Comparison of ENCODE assay signal across 8 mouse cellular contexts in the genomic region with DNA sequence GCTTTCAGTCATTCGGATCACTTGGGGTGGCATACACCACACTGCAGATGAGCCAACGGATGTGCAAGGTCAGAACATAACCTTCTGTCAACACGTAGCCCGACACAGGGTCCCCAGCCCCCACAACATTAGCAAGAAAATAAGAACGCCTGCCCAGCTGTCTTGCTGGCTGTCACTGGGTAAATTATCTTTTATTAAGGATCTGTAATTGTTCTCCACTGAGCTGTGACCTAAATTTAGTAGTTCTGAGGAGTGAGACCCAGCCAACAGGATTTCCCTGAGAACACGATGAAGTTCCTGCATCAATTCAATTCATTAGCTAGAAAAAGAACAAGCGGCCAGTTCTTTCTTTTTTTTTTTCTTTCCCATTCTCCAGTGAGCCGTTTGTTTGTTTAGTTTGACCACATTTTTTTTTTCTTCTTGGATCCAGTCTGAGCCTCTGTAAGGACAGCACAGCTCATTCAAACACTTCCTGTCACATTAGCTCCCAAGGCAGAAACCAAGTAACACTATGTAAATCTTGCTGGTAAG.
DNase-seq lines count a peak whose midpoint lies in the region; ATAC-seq and TF ChIP-seq lines count a peak whose summit lies in the region.

No protein-coding gene starts in this region.

- no peak for TF ChIP-seq POLR2A in heart, adult 2 months (IDR thresholded peaks at IDR 0.05; ENCODE audit: insufficient read depth, low read depth, low read length)

- no peaks in the 10 kb centered on the region for H3K79me2 ChIP-seq in heart, adult 2 months (replicated peaks; ENCODE audit: control insufficient read depth, insufficient read depth, low read length)

- H3K4me1 ChIP-seq in heart, adult 2 months (ENCODE audit: control insufficient read depth, insufficient read depth, low read length): peaks cover 11% of the 10 kb centered on the region
- H3K4me1 ChIP-seq in lung, embryonic 16.5 days (replicated peaks; ENCODE audit: control insufficient read depth, insufficient read depth, low read length): peaks cover 10% of the 10 kb centered on the region
- no peaks in the 10 kb centered on the region for H3K4me1 ChIP-seq in stomach, postnatal 0 days (replicated peaks; ENCODE audit: control insufficient read depth, insufficient read depth)

- H3K36me3 ChIP-seq in heart, adult 2 months (ENCODE audit: control insufficient read depth, insufficient read depth, low read length): peaks cover 8% of the 10 kb centered on the region; the same call in 1 of the 2 replicates
- H3K36me3 ChIP-seq in lung, embryonic 16.5 days (ENCODE audit: control insufficient read depth, insufficient read depth, low read length): no peaks in the 10 kb centered on the region
- H3K36me3 ChIP-seq in stomach, postnatal 0 days (ENCODE audit: control insufficient read depth, insufficient read depth, low read length): no peaks in the 10 kb centered on the region

- DNase-seq in 3134 (ENCODE audit: extremely low read depth, insufficient read length, low spot score): peak; percentile 11
- peak; percentile 63 for DNase-seq in adrenal gland, postnatal 14 days
- DNase-seq in heart, adult 2 months: peak; percentile 33 to 40
- peak; percentile 25 for DNase-seq in kidney, adult 18-20 months
- peak; percentile 12 for DNase-seq in stomach, postnatal 0 days (ENCODE audit: low spot score)
- no peak for DNase-seq in natural killer cell, adult 2 months (ENCODE audit: low spot score in 2 of 2)
- DNase-seq in T-cell, adult 2 months (ENCODE audit: low spot score): no peak

- TF ChIP-seq EP300 in heart, adult 2 months (IDR thresholded peaks at IDR 0.05; ENCODE audit: insufficient read depth, low read depth, low read length): no peak
- no peak for TF ChIP-seq EP300 in stomach, postnatal 0 days (optimal IDR thresholded peaks at IDR 0.05)

- no peak overlapping the region for H3K4me3 ChIP-seq in heart, adult 2 months
- no peak overlapping the region for H3K4me3 ChIP-seq in lung, embryonic 16.5 days (ENCODE audit: low read length)
- no peak overlapping the region for H3K4me3 ChIP-seq in stomach, postnatal 0 days (ENCODE audit: low read depth, low read length)

- intact Hi-C loops in heart, adult 2 months (cut with DNase I): loop anchor here (5.0 to 10.0 kb wide), 5 partner anchors 42 to 391 kb away; no protein-coding TSS in a partner anchor

- H3K9me3 ChIP-seq in lung, embryonic 16.5 days (ENCODE audit: control insufficient read depth, low read length): no peaks in the 10 kb centered on the region
- no peaks in the 10 kb centered on the region for H3K9me3 ChIP-seq in stomach, postnatal 0 days (ENCODE audit: control insufficient read depth, low read length)

- ATAC-seq in lung, embryonic 16.5 days (ENCODE audit: low read depth): peak; percentile 95
- ATAC-seq in stomach, postnatal 0 days (ENCODE audit: low FRiP score, low TSS enrichment): no peak

- H3K9ac ChIP-seq in heart, adult 2 months (ENCODE audit: low read depth, low read length): no peak overlapping the region
- no peak overlapping the region for H3K9ac ChIP-seq in lung, embryonic 16.5 days (ENCODE audit: low read length)
- H3K9ac ChIP-seq in stomach, postnatal 0 days (ENCODE audit: low read length): no peak overlapping the region

- no peak overlapping the region for H3K4me2 ChIP-seq in lung, embryonic 16.5 days (ENCODE audit: low read depth, low read length)
- H3K4me2 ChIP-seq in stomach, postnatal 0 days (replicated peaks; ENCODE audit: low read depth): no peak overlapping the region

- no peaks in the 10 kb centered on the region for H3K27me3 ChIP-seq in heart, adult 2 months (ENCODE audit: control insufficient read depth, insufficient read depth, low read length)
- no peaks in the 10 kb centered on the region for H3K27me3 ChIP-seq in lung, embryonic 16.5 days (ENCODE audit: control insufficient read depth, insufficient read depth, low read depth, low read length)
- H3K27me3 ChIP-seq in stomach, postnatal 0 days (ENCODE audit: control insufficient read depth, insufficient read depth, low read length): no peaks in the 10 kb centered on the region

- WGBS in heart, adult 2 months: 9% methylated on average over 8 of the region's 8 CpGs
- WGBS in lung, embryonic 16.5 days: 6% methylated on average over 8 of the region's 8 CpGs
- WGBS in stomach, postnatal 0 days: 19% methylated on average over 8 of the region's 8 CpGs

- TF ChIP-seq CTCF in heart, adult 2 months (IDR thresholded peaks at IDR 0.05): no peak
- TF ChIP-seq CTCF in stomach, postnatal 0 days (IDR thresholded peaks at IDR 0.05; ENCODE audit: low read depth): no peak

- 0 out of 2 replicates have a peak overlapping the region, but pooled peaks have one; percentile 13 for H3K27ac ChIP-seq in heart, adult 2 months
- H3K27ac ChIP-seq in lung, embryonic 16.5 days (ENCODE audit: low read length): peak overlapping the region; percentile 62
- H3K27ac ChIP-seq in stomach, postnatal 0 days (replicated peaks): no peak overlapping the region

Comparison
In these comparisons a context has a peak if more than half of its experiments do, and no peak if none do; other contexts are left out.
1. DNase-seq: peak in 3134 (single experiment), adrenal gland, postnatal 14 days (single experiment), heart, adult 2 months (2 of 2), kidney, adult 18-20 months (single experiment) and stomach, postnatal 0 days (single experiment); none in natural killer cell, adult 2 months (0 of 2) and T-cell, adult 2 months (single experiment).